Mouse (Mus musculus): Measurements from ENCODE around the gene Dctn2. TPM values are rescaled to one million over a fixed set of nuclear protein-coding genes. Genes with fewer than 3 reads are reported as not detected.

Gene Dctn2
- polyA plus RNA-seq, 1 experiment, result 121 TPM

- TF ChIP-seq POLR2A (IDR thresholded peaks at IDR 0.05; ENCODE audit: borderline replicate concordance, low read depth, low read length), result no peak
- TF ChIP-seq CTCF (IDR thresholded peaks at IDR 0.05; ENCODE audit: low read depth, low read length), result no peak
- Histone ChIP-seq H3K4me1 (ENCODE audit: control insufficient read depth, insufficient read depth, low read length) (peaks cover 45% of the 10 kb centered on the region), H3K27ac (ENCODE audit: insufficient read depth, low read depth, low read length) (no peak overlapping the region), H3K4me3 (ENCODE audit: insufficient read depth, low read length) (no peak overlapping the region)
These were observed 56.0 kb downstream of the Dctn2 start for GRCm38 (mm10) chr10:127322178-127322577.

DNA sequence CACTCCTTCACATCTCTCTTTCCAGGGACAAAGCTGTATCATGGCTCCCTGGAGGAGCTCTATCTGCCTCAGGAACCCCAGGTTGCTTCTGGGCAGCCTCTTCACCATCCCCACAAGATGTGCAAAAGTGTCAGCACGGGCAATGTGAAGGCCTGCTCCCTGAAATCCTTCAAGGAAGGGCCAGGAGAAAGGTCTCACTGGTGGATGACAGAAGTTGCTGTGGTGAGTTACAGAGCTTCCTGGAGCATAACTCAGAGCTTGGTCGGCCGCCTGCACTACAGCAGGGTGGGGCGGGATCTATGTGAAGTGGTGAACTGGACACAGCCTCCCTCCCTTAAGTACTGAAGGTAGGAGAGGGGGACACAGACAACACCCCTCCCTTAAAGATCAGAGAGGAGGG lies 56.5 kb downstream of the Dctn2 start:
- H3K27ac ChIP-seq (ENCODE audit: insufficient read depth, low read depth, low read length), result peak overlapping the region; percentile 96
- peak overlapping the region; percentile 59 for H3K4me3 ChIP-seq (ENCODE audit: insufficient read depth, low read length)
- no peak for TF ChIP-seq POLR2A (IDR thresholded peaks at IDR 0.05; ENCODE audit: borderline replicate concordance, low read depth, low read length)
- no peak; the same call in 1 of the 2 replicates for TF ChIP-seq CTCF (IDR thresholded peaks at IDR 0.05; ENCODE audit: low read depth, low read length)
- H3K4me1 ChIP-seq (ENCODE audit: control insufficient read depth, insufficient read depth, low read length), result peaks cover 41% of the 10 kb centered on the region

- Histone ChIP-seq H3K27ac (ENCODE audit: insufficient read depth, low read depth, low read length) (peak overlapping the region; percentile 96), H3K4me1 (ENCODE audit: control insufficient read depth, insufficient read depth, low read length) (peaks cover 36% of the 10 kb centered on the region), H3K4me3 (ENCODE audit: insufficient read depth, low read length) (peak overlapping the region; percentile 71)
- TF ChIP-seq POLR2A (IDR thresholded peaks at IDR 0.05; ENCODE audit: borderline replicate concordance, low read depth, low read length) (no peak), CTCF (IDR thresholded peaks at IDR 0.05; ENCODE audit: low read depth, low read length) (no peak)
These were observed 57.1 kb downstream of the Dctn2 start for GRCm38 (mm10) chr10:127323131-127323855.

DNA sequence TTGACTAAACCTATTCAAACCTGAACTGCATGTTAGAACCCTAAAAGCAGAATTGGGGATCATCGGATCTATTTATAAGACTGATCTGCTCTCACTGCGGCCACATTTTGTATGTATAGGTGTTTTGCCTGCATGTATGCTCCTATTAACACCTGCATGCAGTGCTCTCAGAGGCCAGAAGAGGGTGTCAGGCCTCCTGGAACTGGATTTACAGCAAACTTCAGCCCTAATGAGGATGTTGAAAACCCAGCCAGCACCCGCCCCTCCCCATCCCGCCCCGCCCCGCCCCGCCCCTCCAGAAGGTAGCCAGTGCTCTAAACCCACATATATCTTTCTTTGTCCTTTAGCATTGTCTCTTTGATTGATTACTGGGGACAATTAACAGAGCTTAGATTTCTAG lies 58.3 kb downstream of the Dctn2 start:
- no peak overlapping the region for H3K27ac ChIP-seq (ENCODE audit: insufficient read depth, low read depth, low read length)
- no peak for TF ChIP-seq POLR2A (IDR thresholded peaks at IDR 0.05; ENCODE audit: borderline replicate concordance, low read depth, low read length)
- TF ChIP-seq CTCF (IDR thresholded peaks at IDR 0.05; ENCODE audit: low read depth, low read length), result no peak
- peaks cover 33% of the 10 kb centered on the region for H3K4me1 ChIP-seq (ENCODE audit: control insufficient read depth, insufficient read depth, low read length)
- H3K4me3 ChIP-seq (ENCODE audit: insufficient read depth, low read length), result peak overlapping the region; percentile 71

GRCm38 (mm10) chr10:127325454-127326016 lies 59.4 kb downstream of the Dctn2 start:
- peaks cover 29% of the 10 kb centered on the region for H3K4me1 ChIP-seq (ENCODE audit: control insufficient read depth, insufficient read depth, low read length)

DNA sequence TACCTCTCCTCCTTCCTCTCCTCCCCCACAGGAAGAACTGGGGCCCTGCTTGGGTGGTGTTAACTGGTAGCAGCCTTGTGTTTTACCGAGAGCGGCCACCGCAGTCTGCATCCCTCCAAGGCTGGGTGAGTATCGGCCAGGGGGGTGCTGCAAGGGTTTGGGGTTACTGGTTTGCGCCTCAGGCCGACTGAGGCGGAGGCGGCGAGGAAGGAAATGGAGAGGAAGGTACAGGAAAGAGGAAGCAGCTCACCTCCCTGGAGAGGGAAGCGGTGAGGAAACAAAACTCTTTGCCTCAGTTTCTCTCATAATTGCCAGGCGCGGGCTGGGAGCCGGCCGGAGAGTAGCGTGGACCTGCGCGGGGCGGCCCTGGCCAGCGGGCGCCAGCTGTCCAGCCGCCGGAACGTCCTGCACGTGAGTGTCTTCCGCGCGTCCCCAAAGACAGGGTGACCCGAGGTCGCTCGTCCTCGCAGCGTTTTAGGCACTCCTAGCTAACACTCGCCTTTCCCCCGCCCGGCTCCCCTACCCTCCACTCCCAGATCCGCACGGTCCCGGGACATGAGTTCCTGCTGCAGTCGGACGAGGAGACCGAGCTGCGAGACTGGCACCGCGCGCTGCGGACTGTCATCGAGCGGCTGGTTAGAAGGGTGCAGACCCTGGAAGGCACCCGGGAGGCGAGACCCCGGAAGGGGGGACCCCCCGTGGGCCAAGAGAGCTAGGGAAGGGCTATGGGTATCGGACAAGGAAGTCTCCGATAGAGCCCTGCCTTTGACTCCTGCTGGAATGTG lies 60.0 kb downstream of the Dctn2 start:
- H3K27ac ChIP-seq (ENCODE audit: insufficient read depth, low read depth, low read length), result no peak overlapping the region
- peaks cover 29% of the 10 kb centered on the region for H3K4me1 ChIP-seq (ENCODE audit: control insufficient read depth, insufficient read depth, low read length)
- no peak overlapping the region for H3K4me3 ChIP-seq (ENCODE audit: insufficient read depth, low read length)
- no peak for TF ChIP-seq CTCF (IDR thresholded peaks at IDR 0.05; ENCODE audit: low read depth, low read length)
- TF ChIP-seq POLR2A (IDR thresholded peaks at IDR 0.05; ENCODE audit: borderline replicate concordance, low read depth, low read length), result no peak

More at GRCm38 (mm10) chr10:127325454-127326016, 59.4 kb downstream of the Dctn2 start:
- no peak overlapping the region for H3K4me3 ChIP-seq (ENCODE audit: insufficient read depth, low read length)
- TF ChIP-seq POLR2A (IDR thresholded peaks at IDR 0.05; ENCODE audit: borderline replicate concordance, low read depth, low read length) (no peak), CTCF (IDR thresholded peaks at IDR 0.05; ENCODE audit: low read depth, low read length) (no peak)
- H3K27ac ChIP-seq (ENCODE audit: insufficient read depth, low read depth, low read length), result no peak overlapping the region

GRCm38 (mm10) chr10:127326828-127327227 lies 60.7 kb downstream of the Dctn2 start:
- H3K4me1 ChIP-seq (ENCODE audit: control insufficient read depth, insufficient read depth, low read length), result peaks cover 26% of the 10 kb centered on the region
- no peak overlapping the region for H3K27ac ChIP-seq (ENCODE audit: insufficient read depth, low read depth, low read length)
- no peak overlapping the region for H3K4me3 ChIP-seq (ENCODE audit: insufficient read depth, low read length)
- TF ChIP-seq POLR2A (IDR thresholded peaks at IDR 0.05; ENCODE audit: borderline replicate concordance, low read depth, low read length), result no peak
- TF ChIP-seq CTCF (IDR thresholded peaks at IDR 0.05; ENCODE audit: low read depth, low read length), result no peak

DNA sequence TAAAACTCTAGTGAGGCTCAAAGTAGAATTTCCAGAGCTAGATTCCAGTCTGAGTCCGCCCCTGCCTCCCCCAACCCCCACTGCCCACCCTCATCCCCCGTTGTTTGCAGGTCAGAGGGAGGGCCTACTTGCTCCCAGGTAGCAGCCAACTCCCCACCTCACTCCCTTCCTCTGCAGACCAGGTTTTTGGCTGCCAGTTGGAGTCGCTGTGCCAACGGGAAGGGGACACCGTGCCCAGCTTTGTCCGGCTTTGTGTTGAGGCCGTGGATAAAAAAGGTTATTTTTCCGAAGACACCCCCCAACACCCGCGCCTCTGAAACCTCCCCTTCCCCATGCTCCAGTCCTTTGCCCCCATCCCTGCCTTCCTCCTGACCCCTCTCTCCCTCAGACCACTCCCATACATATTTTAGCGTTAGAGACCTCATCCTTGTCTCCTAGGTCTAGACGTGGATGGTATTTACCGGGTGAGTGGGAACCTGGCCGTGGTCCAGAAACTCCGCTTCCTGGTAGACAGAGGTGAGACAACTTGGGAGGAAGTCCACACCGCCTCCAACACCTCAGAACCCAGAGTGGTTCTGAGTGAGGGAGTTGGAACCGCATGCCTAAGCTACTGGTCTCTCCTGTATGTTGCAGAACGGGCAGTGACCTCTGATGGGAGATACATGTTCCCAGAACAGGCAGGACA lies 61.4 kb downstream of the Dctn2 start:
- Histone ChIP-seq H3K27ac (ENCODE audit: insufficient read depth, low read depth, low read length) (no peak overlapping the region), H3K4me3 (ENCODE audit: insufficient read depth, low read length) (no peak overlapping the region), H3K4me1 (ENCODE audit: control insufficient read depth, insufficient read depth, low read length) (peaks cover 18% of the 10 kb centered on the region)
- TF ChIP-seq POLR2A (IDR thresholded peaks at IDR 0.05; ENCODE audit: borderline replicate concordance, low read depth, low read length), result no peak
- TF ChIP-seq CTCF (IDR thresholded peaks at IDR 0.05; ENCODE audit: low read depth, low read length), result no peak

GRCm38 (mm10) chr10:127330212-127330611 lies 64.0 kb downstream of the Dctn2 start:
- Histone ChIP-seq H3K4me3 (ENCODE audit: insufficient read depth, low read length) (no peak overlapping the region), H3K27ac (ENCODE audit: insufficient read depth, low read depth, low read length) (no peak overlapping the region), H3K4me1 (ENCODE audit: control insufficient read depth, insufficient read depth, low read length) (peaks cover 6% of the 10 kb centered on the region)
- TF ChIP-seq POLR2A (IDR thresholded peaks at IDR 0.05; ENCODE audit: borderline replicate concordance, low read depth, low read length) (no peak), CTCF (IDR thresholded peaks at IDR 0.05; ENCODE audit: low read depth, low read length) (no peak)

Other genes starting within 250 kb of the Dctn2 start
- gene Tsfm, start 235.5 kb upstream of the Dctn2 start, polyA plus RNA-seq (2012; ENCODE audit: insufficient read depth, insufficient read length, missing spikeins), result 12.9 and 16.4 TPM in 2 replicates
- gene Mettl1, start 225.0 kb upstream of the Dctn2 start, polyA plus RNA-seq (2012; ENCODE audit: insufficient read depth, insufficient read length, missing spikeins), result 3.1 and 4.3 TPM in 2 replicates
- 0.34 TPM in 1 of 2 replicates, not detected in the other for gene Eef1akmt3, start 224.9 kb upstream of the Dctn2 start, polyA plus RNA-seq (2012; ENCODE audit: insufficient read depth, insufficient read length, missing spikeins)
- gene Cyp27b1, start 218.1 kb upstream of the Dctn2 start, polyA plus RNA-seq (2012; ENCODE audit: insufficient read depth, insufficient read length, missing spikeins), result not detected in 2 replicates
- 1.2 and 1.7 TPM in 2 replicates for gene March9, start 206.2 kb upstream of the Dctn2 start, polyA plus RNA-seq (2012; ENCODE audit: insufficient read depth, insufficient read length, missing spikeins)
- gene Cdk4, start 202.8 kb upstream of the Dctn2 start, polyA plus RNA-seq (2012; ENCODE audit: insufficient read depth, insufficient read length, missing spikeins), result 161 and 187 TPM in 2 replicates
- gene Tspan31, start 196.1 kb upstream of the Dctn2 start, polyA plus RNA-seq (2012; ENCODE audit: insufficient read depth, insufficient read length, missing spikeins), result 116 and 126 TPM in 2 replicates
- gene Agap2, start 191.1 kb upstream of the Dctn2 start, polyA plus RNA-seq (2012; ENCODE audit: insufficient read depth, insufficient read length, missing spikeins), result 0.85 and 2.0 TPM in 2 replicates
- 164 and 167 TPM in 2 replicates for gene Os9, start 145.2 kb upstream of the Dctn2 start, polyA plus RNA-seq (2012; ENCODE audit: insufficient read depth, insufficient read length, missing spikeins)
- gene B4galnt1, start 101.1 kb upstream of the Dctn2 start, polyA plus RNA-seq (2012; ENCODE audit: insufficient read depth, insufficient read length, missing spikeins), result 42.2 and 50.6 TPM in 2 replicates
- gene Slc26a10, start 85.7 kb upstream of the Dctn2 start, polyA plus RNA-seq (2012; ENCODE audit: insufficient read depth, insufficient read length, missing spikeins), result not detected in 2 replicates
- gene Arhgef25, start 76.3 kb upstream of the Dctn2 start, polyA plus RNA-seq (2012; ENCODE audit: insufficient read depth, insufficient read length, missing spikeins), result 1.3 TPM in 1 of 2 replicates, not detected in the other
- 60.1 and 68.7 TPM in 2 replicates for gene Dtx3, start 70.6 kb upstream of the Dctn2 start, polyA plus RNA-seq (2012; ENCODE audit: insufficient read depth, insufficient read length, missing spikeins)
- 34.5 and 35.0 TPM in 2 replicates for gene Pip4k2c, start 54.8 kb upstream of the Dctn2 start, polyA plus RNA-seq (2012; ENCODE audit: insufficient read depth, insufficient read length, missing spikeins)
- 2.3 and 2.5 TPM in 2 replicates for gene Kif5a, start 3.0 kb upstream of the Dctn2 start, polyA plus RNA-seq (2012; ENCODE audit: insufficient read depth, insufficient read length, missing spikeins)
- gene Mbd6, start 22.6 kb downstream of the Dctn2 start, polyA plus RNA-seq (2012; ENCODE audit: insufficient read depth, insufficient read length, missing spikeins), result 45.8 and 53.4 TPM in 2 replicates
- gene Mars, start 45.4 kb downstream of the Dctn2 start, polyA plus RNA-seq (2012; ENCODE audit: insufficient read depth, insufficient read length, missing spikeins), result 29.4 and 34.9 TPM in 2 replicates
- 131 and 146 TPM in 2 replicates for gene Arhgap9, start 55.6 kb downstream of the Dctn2 start, polyA plus RNA-seq (2012; ENCODE audit: insufficient read depth, insufficient read length, missing spikeins)
- gene Gli1, start 75.6 kb downstream of the Dctn2 start, polyA plus RNA-seq (2012; ENCODE audit: insufficient read depth, insufficient read length, missing spikeins), result not detected in 2 replicates
- gene Inhbe, start 88.0 kb downstream of the Dctn2 start, polyA plus RNA-seq (2012; ENCODE audit: insufficient read depth, insufficient read length, missing spikeins), result not detected in 2 replicates
- gene Inhbc, start 104.1 kb downstream of the Dctn2 start, polyA plus RNA-seq (2012; ENCODE audit: insufficient read depth, insufficient read length, missing spikeins), result not detected in 2 replicates
- 134 and 144 TPM in 2 replicates for gene R3hdm2, start 114.0 kb downstream of the Dctn2 start, polyA plus RNA-seq (2012; ENCODE audit: insufficient read depth, insufficient read length, missing spikeins)
- 1.5 and 2.7 TPM in 2 replicates for gene Stac3, start 235.3 kb downstream of the Dctn2 start, polyA plus RNA-seq (2012; ENCODE audit: insufficient read depth, insufficient read length, missing spikeins)
- gene Ndufa4l2, start 248.6 kb downstream of the Dctn2 start, polyA plus RNA-seq (2012; ENCODE audit: insufficient read depth, insufficient read length, missing spikeins), result not detected in 2 replicates

Data from bone marrow macrophage, adult 2 months (primary cell).